Mouse (Mus musculus): ENCODE results near the gene St8sia1.

St8sia1 gene

DNA sequence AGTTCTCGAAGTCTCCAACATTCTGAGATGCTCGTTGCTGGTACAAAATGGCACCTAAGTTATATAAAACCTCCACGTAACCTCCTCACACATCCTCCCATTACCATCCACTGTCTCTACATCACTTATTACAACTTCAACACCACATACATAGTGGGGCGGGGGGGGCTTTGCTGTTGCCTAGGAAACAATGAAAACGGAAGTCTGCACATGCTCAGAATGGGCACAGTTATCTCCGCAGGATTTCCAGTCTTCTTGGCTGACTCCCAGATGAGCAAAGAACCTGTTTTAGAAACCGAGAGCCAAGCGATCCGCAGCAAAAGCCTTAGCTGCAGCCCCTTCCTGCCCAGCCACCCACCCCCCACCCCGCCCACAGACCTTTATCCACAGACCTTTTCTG is 174.5 kb downstream of the St8sia1 start:
- DNase-seq (ENCODE audit: low read depth, low spot score) = no peak

DNA sequence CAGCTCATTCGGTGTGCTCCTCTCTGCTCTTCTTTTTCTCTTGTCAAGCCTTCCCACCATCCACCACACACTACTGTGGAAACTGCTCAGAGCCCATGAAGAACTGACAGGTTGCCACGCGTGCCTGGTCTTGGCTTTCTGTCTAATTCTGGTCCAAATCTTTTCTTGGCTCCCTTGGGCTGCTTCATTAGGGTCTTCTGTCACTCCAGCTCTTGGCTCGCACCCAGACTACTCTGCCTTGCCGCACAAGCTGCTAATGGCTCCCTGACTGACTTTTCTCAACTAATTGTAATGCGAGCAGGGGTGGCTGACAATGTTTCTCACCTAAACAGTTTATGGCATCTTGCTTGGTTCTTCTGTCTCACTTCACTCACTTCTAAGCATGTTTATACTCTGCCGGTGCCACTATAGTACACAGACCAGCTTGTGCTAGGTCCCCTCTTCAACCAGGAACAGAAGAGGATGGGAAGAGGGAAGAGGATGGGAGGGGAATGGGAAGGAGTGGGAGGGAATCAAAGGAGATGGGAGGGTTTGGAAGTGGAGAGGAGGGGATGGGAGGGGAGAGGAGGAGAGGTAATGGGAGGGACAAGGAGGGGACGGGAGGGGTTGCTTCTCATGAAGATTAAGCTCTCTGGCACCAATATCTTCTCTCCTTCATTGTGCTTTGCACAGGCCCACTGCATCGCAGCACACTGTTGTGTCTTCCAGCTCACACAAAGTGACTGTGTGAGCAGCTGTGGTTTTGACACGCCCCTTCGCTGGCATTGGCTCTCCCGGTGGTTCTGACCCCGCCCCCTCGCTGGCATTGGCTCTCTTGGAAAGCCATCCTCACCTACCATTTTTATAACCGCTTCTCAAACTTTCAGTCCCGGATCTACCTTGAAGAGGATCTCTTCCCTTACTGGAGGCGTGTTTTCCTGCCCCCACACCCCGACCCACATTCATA is 175.9 kb downstream of the St8sia1 start:
- peak; percentile 48 for DNase-seq (ENCODE audit: low read depth, low spot score)

DNA sequence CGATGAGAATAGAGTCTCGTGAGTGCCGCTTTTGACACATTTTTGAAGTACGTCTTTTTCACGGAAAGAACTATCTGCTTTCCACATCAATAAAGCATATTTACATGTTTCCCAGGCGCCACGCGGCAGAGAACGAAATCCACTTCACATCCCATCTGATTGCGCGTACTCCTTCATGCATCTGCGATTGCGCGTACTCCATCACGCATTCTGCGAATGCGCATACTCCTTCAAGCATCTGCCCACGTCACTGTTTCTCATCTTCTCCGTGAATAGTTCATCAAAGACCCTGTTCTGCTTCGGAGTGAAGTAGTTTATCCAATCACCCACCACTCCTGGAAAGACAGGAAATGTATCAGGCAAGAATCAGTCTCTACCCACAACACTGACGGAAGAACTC is 178.1 kb downstream of the St8sia1 start:
- no peak for DNase-seq (ENCODE audit: low read depth, low spot score)

- peak; percentile 69 for DNase-seq (ENCODE audit: low read depth, low spot score)
Measured at GRCm38 (mm10) chr6:142785343-142785742, 178.9 kb downstream of the St8sia1 start.

- no peak for DNase-seq (ENCODE audit: low read depth, low spot score)
Measured at GRCm38 (mm10) chr6:142781286-142781685, 183.0 kb downstream of the St8sia1 start.

GRCm38 (mm10) chr6:142780574-142781033 is 183.6 kb downstream of the St8sia1 start:
- no peak for DNase-seq (ENCODE audit: low read depth, low spot score)

GRCm38 (mm10) chr6:142779812-142780573 is 184.3 kb downstream of the St8sia1 start:
- no peak for DNase-seq (ENCODE audit: low read depth, low spot score)

DNA sequence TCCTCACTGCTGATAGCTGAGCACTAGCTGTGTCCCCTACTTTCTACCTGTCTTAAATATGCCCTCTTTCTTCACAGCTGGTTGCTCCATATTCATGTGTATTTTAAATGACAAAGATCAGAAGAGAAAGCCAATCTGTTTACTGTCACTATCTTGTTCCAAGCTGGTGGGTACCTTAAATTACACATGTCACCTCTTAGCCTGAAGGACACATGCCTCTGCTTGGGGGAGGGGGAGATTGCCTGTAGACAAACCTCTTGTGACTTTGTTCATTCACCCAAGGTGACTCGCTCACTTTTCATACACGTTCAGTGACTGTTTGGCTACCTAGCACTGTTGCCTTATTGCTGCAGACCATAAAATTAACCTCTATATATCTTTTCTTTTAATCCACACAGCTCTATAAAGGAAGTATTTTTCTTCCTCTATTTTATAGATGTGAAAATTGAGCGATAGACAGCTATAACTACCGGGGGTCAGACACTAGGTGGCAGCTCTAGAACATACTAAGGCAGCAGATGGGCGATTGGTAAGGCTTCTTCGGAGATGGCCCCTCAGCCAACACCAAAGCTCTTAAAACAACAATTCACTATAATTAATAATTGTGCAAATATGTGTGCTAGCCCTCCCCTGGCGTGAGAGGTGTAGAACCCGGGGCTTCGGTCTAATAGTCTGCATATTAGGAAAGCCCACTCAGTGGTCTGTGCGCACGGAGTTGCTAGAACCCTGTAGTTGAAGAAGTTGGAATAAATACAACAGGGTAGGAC is 185.0 kb downstream of the St8sia1 start:
- peak; percentile 63 for DNase-seq (ENCODE audit: low read depth, low spot score)

GRCm38 (mm10) chr6:142776935-142777334 is 187.3 kb downstream of the St8sia1 start:
- no peak for DNase-seq (ENCODE audit: low read depth, low spot score)

DNA sequence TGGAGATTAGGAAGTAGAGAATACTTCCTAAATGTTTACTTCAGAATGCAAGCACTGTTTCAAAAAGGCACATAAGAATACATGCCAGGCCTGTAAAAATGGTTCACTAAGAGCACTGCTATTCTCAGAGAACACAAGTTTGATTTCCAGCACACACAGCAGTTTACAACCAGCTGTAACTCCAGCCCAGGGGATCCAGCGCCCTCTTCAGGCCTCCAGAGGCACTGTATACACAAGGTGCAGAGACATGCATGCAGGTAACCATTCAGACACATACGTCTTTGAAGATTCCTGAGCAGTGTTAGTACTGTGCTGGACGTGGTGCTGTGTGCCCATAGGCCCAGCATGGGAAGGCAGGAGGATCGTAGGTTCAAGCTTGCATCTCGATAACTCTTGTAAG is 190.7 kb downstream of the St8sia1 start:
- no peak for DNase-seq (ENCODE audit: low read depth, low spot score)

GRCm38 (mm10) chr6:142771643-142772042 is 192.6 kb downstream of the St8sia1 start:
- no peak for DNase-seq (ENCODE audit: low read depth, low spot score)
